Mouse (Mus musculus) c-Kit-negative CD71-positive TER-119-positive erythroid progenitor cells, embryonic 14.5 days (primary cell): Measurements from ENCODE around the gene Pla2g12a.

ENCODE experiments used
- DNase-seq: peaks from one replicate; pipeline ENCODE4 v3.0.0-alpha.2; 2013; ENCODE audit warnings: low read depth, low spot score

Gene Pla2g12a

DNA sequence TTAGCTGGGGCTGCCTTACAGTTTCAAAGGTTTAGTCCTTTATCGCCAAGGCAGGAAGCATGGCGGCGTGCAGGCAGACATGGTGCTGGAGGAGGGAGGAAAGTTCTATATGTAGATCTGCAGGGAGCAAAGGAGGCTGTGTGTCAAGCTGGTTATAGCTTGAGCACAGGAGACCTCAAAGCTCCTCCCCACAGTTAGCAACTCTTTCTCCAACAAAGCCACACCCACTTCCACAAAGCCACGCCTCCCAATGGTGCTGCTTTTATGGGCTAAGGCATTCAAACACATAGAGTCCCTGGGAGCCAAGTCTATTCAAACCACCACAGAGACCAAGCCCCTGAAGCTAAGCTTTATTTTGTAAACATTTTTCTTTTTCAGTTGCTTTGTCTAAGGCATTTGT is 20.5 kb downstream of the Pla2g12a start:
- DNase-seq, result no peak

DNA sequence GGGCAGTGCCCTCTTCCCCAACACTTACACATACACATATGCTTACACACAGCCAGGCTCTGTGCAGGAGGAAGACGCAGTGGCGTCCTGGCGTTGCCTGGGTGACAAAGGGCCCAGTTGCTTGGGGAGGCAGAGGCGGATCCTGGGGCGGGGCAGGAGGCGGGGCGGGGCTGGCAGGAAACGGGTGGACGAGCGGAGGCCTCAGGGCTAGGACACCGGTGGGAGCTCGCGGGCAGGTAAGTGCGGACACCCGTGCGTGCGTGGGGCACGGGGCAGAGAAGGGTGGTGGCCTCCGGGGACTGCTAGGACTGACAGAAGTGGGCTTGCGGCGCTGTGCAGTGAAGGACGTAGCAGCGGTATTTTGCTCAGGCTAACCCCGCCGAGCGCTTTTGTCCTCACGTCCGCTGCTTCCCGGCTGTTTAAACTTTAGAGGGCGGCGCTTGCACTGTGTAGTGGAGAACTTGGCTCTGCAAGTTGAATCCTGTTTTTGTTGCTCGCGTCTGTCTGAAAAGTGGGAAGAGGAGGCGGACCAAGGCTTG is 22.9 kb downstream of the Pla2g12a start, which contains the start of gene Casp6:
Gene Casp6, plus strand, starts transcription at position 155 of the 539 bp plus-strand sequence.
- DNase-seq, result peak; percentile 62

DNA sequence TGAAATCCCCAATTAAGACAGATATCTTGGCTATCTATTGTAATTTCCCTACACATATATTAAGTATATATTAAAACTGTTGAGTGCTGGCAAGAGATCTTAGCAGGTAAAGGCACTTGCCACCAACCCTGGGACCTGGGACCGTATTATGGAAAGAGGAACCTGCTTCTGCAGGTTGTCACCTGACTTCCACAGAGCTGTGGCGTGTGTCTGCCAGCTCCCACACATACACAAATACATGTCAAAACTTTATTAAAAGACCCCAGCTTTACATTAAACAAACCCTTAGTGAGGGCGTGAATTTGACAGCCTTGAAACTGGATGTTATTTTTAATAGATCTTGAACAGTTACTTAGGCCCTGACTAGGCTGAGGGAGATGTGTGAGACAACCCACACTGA is 25.0 kb downstream of the Pla2g12a start:
- no peak for DNase-seq

- DNase-seq, result no peak
These were observed 25.5 kb downstream of the Pla2g12a start for GRCm38 (mm10) chr3:129903866-129904265.

DNA sequence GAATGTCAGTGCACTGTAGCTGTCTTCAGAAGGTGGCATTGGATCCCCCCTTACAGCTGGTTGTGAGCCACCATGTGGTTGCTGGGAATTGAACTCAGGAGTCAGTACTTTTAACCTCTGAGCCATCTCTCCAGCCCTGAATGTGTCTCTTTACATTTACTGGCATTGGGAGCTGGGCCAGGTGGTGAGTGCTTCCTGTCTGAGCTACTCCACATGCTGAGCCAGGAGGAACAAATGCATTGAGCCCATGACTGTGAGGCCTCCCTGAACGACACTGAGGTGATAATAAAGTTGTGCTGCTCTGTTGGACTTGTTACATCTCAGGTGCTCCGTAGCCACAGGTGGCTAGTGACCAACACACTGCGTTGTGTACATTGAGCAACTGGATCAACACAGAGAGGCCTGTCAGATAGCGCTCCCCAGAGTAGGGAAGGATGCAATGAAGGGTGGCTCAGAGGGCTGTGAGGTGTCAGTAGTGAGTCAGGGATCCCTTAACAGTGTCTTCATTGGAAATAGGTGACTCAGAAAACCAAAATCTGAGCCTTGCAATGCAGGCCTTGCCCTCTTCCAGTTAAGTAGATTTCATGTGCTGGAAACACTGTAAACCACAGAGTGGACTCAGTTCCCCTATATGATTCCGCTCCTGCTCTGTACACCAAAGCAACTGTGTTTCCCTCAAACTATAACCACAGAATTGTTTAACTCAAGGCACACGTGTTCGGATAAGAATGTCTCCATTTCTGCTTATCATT is 26.2 kb downstream of the Pla2g12a start:
- no peak for DNase-seq

DNA sequence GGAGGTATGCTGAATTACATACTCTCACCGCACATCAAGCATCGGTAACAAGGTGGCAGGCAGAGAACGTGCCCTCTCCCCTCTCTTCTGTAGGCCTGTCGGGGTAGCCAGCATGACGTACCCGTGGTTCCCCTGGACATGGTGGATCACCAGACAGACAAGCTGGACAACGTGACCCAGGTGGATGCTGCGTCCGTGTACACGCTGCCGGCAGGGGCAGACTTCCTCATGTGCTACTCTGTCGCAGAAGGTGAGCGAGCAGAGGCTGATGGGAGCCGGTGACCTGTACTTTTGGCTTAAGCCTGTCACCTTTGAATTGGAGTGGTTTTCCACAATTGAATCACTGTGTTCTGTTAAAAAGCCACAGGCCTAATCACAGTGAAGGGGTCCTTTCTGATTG is 33.6 kb downstream of the Pla2g12a start:
- DNase-seq, result no peak

DNA sequence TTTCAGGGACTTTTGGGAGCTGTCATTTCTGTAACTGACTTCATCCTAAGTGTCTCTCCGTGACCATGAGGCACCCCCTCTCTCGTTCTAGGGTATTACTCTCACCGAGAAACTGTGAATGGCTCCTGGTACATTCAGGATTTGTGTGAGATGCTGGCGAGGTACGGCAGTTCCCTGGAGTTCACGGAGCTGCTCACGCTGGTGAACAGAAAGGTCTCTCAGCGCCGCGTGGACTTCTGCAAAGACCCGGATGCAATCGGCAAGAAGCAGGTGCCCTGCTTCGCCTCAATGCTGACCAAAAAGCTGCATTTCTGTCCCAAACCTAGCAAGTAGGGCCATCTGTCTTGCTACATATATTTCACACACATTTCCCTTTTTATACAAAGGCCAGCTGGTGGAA is 34.8 kb downstream of the Pla2g12a start:
- DNase-seq, result no peak

DNA sequence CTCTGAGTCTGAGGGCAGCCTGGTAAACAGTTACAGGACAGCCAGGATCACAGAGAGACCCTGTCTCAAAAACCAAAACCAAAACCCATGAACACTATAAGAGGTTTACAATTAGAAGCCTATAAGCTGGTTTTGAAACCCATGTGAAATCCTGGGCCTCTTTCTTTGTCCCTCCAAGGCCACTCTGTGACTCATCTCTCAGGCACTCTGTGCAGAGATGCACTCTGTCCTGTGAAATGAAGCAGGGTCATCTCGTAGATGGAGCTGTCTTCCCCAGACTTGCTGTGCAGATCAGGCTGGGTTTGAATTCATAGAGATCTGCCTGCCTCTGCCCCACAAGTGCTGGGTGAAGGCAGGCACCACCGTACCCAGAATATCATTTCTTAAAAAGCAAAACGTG is 39.0 kb downstream of the Pla2g12a start:
- DNase-seq, result no peak

GRCm38 (mm10) chr3:129918434-129918833 is 40.0 kb downstream of the Pla2g12a start:
- DNase-seq, result no peak

DNA sequence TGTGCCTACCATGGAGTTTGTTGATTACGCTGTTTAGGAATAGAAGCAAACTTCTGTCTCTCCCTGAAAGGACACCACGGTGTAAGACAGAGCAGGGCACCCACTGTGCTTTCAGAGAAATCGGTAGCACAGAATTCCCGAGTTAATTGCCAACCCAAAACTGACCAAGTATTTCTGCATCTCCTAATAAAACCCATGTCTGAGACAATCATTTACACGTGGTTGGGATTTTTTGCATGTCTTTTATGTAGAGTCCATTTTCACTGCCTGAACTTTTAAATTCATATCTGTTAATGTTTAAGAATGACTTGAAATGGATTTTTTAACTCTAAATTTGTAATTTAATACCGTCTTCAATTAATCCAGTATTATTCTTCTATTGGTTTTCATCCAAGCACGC is 45.2 kb downstream of the Pla2g12a start:
- DNase-seq, result no peak

GRCm38 (mm10) chr3:129925861-129926260 is 47.5 kb downstream of the Pla2g12a start:
- no peak for DNase-seq

- no peak for DNase-seq
These were observed 51.9 kb downstream of the Pla2g12a start for GRCm38 (mm10) chr3:129930213-129930778.

DNA sequence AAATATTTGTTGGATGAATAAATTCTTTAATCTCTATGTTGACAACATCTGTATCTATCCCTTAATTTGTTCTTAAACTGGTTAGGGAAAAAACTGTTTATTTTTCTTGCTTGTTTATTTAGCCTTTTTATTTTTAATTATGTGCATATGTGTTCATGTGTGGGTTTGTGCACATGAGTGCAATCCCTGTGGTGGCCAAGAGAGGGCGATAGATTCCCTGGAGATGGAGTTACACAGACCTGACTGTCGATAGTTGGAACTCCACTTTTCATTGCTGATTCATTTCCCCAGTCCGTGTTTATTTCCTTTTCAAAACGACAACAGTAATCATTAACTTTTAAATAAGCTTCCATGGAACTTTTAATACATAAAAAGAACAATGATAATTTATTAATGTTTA is 54.0 kb downstream of the Pla2g12a start:
- peak; percentile 16 for DNase-seq

- DNase-seq, result no peak
These were observed 58.2 kb downstream of the Pla2g12a start for GRCm38 (mm10) chr3:129936561-129936960.

DNA sequence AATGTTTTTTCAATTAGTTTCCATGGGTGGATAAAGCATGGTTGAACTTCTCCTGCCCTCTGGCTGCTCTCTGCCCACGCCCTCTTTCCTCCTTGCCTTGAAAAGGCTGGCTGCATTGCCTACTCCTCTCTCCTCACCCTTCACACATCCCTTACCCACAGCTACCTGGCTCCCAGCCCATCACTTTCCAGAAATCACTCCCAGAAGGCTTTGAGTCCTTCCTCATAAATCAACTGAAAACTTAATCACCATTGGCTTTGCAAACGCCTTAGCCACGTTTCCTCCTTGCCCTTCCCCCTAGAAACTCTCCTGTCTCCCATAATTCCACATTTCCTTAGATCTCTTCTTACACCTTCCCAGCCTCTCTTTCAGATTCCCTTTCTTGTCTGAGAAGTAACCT is 59.4 kb downstream of the Pla2g12a start:
- DNase-seq, result no peak

DNA sequence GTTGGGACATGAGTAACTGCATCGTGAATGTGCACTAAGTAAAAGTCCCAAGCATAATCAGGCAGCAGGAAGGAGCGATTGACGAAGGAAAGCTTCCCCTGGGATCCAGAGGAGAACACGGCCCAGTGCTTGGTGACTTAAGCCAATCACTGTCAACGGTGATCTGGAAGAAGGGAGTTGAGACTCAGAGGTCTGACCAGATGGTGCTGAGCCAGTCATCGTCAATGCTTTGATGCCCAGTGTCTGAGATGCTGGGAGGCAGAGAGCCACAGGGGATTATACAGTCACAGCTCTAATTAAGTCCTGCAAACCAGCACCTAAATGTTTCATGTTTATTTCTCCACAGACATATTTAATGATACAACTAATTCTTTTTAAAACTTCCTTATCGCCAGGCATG is 60.7 kb downstream of the Pla2g12a start:
- DNase-seq, result no peak

DNA sequence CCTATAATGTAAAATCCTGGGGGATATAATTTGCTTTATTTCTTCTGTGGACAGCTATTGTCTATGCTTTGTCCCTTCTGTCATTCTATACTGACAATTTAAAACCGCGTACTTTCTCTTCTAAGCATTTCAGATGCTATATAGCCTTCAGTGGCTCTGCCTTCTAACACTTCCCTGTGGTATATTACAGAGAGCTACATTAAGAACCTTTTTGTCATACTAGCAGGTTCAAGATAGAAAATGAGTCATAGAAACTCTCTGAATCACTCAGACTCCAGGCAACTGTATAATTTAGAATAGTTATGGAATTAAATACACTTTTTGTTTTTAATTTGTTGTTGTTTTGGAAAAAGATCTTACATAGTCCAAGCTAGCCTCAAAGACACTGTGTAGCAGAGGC is 62.4 kb downstream of the Pla2g12a start:
- no peak for DNase-seq

DNA sequence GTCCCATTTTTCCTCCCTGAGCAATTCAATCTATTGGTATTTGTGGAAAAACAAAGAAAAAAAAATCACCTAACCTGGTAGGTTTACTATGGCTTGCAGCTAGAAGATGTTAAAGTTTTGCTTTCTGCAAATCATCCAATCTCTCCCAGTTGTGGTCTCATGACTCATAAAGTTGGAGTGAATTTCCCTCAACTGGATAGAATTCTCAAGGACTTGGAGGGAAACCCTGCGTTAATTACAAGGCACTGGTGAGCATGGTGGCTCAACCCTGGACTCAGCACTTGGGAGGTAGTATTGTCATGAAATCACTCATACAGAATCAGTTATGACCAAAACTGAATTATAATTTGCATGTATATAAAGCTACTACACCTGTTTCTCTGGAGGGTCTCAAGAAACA is 62.9 kb downstream of the Pla2g12a start:
- no peak for DNase-seq

GRCm38 (mm10) chr3:129943813-129944212 is 65.4 kb downstream of the Pla2g12a start:
- DNase-seq, result no peak
